Mouse (Mus musculus) left cerebral cortex, adult 8-10 months (tissue): ENCODE data around the gene Arhgap24. TPM values are rescaled to one million over a fixed set of nuclear protein-coding genes. Genes with fewer than 3 reads are reported as not detected.

ENCODE experiments used
- DNase-seq, 2 experiments: peaks; one replicate each; pipeline ENCODE4 v3.0.0; 2022; ENCODE audit warnings: low spot score in 2 of 2
- total RNA-seq, 4 experiments: library from RNA; stranded (reverse); gene quantifications; 2 replicates each; pipeline ENCODE4 v1.2.4; 2022

Gene Arhgap24
- total RNA-seq, 4 experiments from 2014 or later: 5.4 to 7.9 (median 6.5) TPM

DNA sequence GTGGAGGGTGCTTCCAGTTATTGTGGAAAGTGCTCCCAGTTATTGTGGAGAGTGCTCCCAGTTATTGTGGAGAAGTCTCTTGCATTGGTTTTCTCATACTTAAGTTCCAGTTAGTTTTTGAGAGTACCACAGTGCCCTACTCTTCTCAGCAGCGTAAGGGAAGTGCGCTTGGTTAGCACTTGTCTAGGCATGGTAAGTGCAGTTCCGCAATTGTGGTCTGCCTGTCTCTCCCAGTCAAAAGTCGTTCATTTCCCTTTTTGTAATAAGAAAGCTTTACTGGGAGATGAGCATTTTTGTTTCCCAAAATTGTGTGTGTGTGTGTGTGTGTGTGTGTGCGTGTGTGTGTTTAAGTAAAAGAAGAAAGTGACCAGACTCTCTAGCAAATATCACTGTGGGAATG is 17.6 kb downstream of the Arhgap24 start:
- DNase-seq: no peak

DNA sequence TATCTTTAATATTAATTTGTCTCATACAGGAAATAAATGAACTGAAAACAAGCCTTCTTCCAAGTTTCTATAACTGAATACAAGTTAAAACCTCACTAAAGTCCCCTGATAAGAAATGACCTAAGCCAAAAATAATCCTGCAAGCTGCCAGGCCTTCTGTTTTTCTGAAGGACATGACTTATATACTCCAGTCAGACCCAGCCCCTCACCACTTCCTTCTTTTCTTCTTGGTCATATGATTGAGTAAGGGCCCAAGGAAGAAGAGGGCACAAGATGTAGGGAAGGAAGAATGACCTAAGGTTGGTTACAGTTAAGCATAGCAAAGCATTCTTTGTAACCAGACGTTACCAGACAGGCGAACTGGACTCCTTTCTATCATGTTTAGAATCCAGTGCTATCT is 21.1 kb downstream of the Arhgap24 start:
- DNase-seq: no peak

DNA sequence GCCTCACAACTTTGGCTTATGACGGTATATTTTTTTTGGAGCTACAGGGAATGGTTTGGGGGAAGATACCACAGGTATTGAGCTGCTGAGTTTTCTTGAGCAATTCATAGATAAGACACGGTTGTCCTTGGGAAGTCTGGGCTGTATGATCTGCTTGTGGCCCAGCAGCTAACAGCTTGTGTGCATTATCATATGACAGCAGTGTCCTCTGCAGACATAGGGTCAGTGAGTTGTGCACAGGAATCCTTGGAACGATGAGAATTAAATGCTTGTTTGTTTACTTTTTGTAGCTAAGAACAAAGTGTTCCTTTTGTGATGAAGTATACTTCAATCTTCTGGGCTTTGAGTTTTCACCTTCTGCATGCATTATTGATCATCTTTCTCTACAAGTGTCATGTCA is 21.9 kb downstream of the Arhgap24 start:
- no peak for DNase-seq

DNA sequence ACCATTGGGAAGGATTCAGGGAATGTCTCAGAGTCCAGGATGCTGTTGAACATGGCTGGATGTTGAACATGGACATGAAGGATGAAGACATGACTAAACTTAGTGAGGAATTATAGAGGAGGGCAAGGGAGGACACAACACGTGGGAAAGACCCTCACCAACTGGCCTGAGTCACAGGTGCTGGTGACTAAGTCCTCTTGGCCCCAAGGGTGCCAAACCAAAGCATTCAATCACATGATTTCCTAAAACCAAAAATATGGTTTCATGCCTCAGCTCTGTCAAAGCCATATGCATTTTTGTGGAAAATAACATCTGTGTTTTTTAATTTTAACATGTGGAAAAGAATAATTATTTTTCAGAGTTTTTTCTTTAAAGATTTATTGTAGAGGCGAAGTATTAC is 22.7 kb downstream of the Arhgap24 start:
- DNase-seq: no peak

DNA sequence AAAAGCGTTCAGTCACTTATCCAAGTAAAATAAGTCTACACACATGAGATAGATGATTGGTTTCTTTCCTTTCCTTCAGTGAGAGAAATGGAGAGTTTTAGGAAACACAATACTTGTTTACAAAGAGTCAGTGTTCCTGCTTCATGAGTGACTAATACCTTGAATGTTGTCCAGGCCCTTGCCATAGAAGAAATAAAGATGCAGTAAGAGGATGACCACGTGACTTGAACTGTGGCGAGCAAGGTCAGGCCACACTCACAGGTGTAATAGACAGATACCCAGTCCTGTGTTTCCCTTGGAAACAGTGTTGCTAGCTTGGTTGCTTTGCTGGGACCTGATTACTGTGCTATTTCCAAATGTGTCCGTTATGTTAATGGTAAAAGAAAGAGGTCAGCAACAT is 23.4 kb downstream of the Arhgap24 start:
- DNase-seq: no peak

DNA sequence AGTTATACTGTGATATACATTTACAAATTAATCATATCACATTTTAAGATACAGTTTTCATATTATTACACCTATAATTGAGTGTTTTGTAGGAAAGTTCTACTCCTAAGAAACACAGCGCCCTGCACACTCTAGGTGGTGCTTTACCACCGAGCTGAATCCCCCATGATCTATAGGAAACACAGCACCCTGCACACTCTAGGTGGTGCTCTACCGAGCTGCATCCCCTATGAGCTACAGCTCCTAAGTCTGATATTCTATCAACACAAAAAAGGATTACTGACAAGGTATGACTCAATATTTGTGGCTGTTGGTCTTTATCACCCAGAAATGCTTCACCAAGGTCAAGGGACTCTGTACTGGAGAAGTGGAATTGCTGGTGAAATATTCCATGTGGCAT is 27.0 kb downstream of the Arhgap24 start:
- DNase-seq: no peak

DNA sequence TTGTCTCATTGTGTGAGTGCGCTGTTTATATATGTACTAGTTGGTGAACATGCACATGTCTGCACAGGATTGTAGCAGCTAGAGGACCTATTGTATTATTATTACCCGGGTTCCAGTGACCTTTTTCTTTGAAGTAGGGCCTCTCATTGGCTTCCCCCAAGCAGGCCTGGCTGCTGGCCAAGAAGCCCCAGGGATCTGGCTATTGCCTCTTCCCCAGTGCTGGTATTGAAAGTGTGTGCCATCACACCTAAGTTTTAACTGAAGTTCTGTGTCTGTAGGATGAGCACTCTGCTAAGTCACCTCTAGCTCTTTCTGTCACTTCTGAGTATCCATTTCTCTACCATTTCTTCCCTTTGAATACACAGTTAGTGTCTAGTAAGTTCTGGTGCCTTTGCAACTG is 28.2 kb downstream of the Arhgap24 start:
- DNase-seq: no peak

DNA sequence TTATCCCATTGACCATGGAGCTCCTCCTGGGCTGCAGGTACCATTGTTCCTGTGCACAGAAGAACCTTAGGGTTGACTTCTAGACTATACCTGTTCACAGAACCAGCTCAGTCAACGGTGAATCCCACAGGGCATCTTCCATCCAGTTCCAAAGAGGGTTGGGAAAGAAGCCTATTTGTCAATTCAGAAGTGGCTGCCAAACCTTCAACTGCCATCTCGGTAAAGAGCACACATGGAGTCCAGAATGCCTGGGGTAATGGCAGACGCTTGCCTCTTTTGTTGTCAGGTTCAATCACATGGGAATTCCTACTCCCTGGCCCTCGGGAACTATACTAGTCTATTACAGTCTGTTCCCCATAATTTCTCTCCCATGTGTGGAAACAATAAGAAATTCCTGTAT is 30.5 kb downstream of the Arhgap24 start:
- no peak for DNase-seq

DNA sequence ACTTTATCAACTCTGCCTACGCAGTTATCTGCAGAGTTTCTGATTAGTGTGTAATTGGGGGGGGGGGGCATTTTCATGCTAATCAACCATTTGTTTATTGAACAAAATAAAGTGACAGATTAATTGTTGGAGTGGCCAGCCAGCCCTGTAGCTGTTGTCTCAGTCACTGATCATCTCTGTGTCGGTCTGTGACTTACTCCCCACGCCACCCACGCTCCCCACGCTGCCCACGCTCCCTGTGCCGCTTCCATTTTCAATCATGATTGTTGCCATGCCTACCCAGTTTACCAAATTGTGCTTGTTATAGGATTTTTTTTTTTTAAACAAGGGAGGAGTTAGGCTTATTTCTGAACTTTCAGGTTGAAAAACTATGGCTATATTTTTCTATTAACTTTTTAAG is 34.3 kb downstream of the Arhgap24 start:
- DNase-seq: no peak

DNA sequence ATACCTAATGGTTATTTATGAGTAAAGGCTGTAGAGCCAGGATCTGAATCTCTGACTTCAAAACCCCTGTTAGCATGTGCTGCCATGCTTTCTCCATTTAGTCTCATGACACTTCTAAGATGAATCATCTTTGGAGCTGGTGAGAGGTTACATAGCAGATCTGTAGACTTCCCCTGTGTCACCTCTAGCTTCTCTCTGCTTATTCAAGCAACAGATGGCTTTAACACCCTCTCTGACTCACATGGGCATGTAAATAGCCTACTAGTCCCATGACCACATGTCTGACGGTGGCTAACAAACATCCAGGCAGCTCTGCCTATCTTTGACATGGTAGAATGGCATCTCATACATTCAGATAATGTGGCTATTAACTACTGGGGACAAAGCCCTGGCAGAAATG is 39.3 kb downstream of the Arhgap24 start:
- DNase-seq: no peak

DNA sequence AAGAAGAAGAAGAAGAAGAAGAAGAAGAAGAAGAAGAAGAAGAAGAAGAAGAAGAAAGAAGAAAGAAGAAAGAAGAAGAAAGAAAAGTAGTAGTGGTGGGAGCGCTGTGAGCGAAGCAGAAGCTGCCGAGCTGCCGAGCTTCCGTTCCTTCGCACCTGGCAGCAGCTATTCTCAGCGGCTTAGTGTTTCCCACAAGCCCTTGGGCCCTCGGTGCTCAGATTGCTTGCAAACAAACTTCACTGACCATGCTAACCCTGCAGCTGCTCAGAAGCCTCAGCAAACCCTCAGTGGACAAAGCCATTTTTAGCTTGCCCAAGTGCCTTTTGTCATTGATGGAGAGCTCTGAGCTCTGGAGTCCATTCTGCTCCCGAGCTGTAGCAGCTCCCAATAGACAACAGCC is 54.1 kb downstream of the Arhgap24 start:
- DNase-seq: no peak

DNA sequence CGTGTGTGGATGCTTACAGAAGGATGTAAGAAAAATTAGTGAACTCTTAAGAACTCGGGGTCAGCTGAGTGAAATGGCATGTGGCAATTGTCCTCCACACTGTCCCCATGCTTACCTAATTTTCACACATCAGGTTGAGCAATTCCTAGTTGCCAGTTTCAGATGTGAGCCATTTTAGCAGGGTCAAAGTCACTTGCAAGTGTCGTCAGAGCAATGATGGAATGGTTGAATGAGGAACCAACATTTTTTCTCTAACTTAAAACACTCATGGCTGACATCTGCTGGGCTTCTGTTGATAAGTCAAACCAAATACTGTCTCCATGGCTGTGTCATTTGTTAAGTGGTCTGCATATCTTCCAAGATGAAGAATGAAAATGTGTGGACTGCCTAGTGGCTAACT is 56.6 kb downstream of the Arhgap24 start:
- no peak for DNase-seq

DNA sequence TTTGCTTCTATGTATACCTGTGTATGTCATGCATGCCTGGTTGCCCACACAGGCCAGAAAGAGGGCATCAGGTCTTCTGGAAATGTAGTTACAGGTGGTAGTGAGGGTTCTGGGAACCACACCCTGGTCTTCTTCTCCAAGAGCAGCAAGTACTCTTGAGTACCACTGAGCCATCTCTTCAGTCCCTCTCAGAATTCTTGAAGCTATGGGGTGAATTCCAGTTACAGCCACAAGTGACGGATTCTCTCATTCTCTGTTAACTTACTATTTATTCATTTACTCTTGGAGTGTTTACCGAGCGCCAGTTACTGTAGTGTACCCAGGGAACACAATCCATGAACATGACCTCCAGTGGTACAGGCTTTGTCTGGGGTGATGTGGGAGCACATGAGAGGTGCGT is 65.1 kb downstream of the Arhgap24 start:
- DNase-seq: no peak

DNA sequence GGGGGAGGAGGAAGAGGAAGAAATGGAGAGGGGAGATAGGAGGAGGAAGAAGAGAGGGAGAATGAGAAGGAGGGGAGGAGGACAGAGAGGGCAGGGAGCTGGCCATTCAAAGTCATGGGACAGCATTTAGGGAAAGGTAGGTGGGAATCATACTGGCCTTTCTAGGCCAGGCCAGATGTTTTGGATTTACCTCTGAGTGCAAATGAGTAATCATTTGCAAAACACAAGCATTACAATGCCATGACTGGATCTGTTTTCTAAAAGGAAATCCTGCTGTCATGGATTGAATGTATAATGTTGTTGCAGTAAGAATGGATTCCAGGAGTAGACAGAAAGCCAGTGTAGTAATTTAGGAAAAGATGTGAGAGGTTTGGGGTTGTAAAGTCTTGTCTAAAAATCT is 66.6 kb downstream of the Arhgap24 start:
- no peak for DNase-seq

DNA sequence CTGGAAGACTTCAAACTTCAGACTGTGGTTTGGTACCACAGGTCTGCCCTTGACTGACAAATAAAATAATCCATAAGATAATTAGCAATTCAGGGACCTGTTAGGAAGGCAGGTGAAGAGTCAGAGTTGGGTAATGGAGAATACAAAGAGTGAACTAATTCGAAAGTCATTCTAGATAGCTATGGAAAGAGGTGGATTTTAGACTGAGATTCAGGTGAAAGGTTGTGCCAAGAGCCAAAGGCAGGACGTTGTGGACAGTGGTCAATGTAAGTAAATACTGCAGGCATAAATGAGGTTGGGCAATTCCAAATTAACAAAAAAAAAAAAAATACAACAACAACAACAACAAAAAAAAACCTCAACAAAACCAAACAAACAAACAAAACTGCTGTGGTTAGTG is 67.2 kb downstream of the Arhgap24 start:
- DNase-seq: no peak

DNA sequence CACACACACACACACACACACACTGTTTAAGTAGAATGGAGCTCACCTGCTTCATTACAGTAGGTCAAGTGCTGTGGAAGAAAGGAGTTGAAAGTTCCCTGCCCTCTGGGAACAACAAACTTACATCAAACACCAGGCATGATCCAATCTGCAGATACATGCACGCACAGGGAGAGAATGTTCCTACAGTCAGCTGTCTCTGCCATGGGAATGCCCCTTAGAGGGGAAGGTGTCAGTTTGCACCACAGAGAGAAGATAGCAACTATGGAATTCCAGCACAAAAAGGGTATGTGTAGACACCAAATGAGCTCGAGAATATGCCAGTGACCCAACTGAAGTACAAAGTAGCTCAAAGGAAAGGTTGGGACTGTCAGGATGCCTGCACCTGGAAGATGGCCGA is 69.0 kb downstream of the Arhgap24 start:
- no peak for DNase-seq

DNA sequence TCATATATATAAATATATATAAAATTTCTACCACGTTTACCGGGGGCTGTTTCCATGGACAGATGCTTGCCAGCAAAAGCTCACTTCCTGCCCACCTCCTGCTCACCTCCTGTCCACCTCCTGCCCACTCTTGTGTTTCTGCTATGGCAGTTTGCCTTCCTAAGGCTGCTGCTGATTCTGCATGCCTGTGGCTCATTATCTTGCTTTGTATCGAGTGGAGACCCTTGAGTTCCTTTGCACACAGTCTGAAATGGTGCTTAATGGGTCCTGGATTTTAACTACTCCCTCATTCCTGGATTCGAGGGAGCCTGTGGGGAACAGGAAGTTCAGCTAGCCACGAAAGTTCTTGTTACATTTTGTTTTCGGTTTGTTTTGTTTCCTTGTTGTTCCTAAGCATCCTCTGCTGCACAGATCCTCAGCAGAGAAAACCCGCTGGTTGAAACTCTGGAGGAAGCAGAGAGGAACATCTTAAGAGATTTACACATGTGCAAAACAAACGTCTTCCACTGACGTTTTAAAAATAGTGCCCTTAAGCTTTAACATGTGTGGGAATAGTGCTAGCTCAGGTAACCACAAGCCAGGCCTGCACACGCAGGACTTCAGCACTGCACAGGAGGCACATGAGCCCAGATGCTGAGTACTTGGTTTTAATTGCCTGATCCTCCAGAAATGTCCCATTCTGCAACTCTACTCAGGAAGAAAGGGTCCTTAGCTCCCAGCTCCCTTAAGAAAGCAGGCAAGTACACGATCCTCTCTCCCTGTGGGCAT is 69.9 kb downstream of the Arhgap24 start:
- no peak for DNase-seq

DNA sequence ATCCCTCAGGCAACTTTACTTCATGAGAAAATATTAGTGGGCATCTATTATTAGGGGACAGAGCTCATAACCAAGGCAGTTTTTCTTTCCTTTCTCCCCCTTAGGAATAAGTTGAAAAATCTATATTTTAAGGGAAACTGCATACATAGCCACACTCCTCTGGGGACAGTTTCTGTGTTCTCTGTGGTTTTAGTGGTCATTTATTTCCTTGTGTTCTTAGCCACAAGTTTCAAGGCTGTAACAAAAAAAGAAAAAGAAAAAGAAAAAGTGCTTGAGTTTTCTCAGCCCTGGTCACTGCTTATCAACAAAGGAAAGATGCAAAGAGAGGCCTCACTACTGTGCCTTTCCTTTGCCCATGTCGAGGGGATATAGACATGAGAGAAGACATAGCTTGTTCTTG is 71.3 kb downstream of the Arhgap24 start:
- DNase-seq: no peak

DNA sequence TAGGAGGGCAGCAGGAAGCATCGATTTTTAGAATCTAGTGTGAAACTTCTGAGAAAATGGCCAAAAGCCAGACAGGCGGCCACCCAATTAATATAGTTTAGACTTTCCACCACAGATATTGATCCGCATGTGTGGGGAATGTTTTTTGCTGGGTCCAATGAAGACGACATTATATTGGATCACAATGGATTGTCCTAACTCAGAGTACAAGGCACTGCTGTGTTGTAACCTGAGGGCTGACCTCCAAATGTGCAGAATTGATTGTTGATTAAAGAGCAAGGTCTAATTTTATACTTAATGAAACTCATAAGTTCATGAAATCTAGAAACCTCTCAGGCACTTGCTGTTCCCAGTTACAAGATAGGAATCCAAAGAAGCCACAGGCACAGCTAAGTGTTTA is 74.8 kb downstream of the Arhgap24 start:
- no peak for DNase-seq

DNA sequence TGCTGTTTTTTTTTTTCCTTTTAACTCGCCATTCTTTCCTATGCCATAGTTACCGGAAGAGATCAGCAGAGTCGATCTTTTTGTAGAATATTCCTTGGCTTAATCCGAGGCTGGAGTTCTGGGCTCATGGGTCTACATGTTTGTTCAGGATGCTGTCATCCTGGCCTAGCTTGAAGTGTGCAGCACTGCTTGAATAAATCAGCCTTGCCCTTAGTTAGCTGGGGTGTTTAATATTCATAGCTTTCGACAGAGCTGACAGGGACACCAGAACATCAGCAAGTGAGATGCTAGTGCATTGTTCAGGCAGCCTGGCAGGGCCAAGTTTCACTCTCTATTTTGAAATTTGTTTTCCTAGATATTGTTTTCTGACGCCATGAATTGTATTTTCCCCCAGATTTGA is 79.1 kb downstream of the Arhgap24 start:
- no peak for DNase-seq

DNA sequence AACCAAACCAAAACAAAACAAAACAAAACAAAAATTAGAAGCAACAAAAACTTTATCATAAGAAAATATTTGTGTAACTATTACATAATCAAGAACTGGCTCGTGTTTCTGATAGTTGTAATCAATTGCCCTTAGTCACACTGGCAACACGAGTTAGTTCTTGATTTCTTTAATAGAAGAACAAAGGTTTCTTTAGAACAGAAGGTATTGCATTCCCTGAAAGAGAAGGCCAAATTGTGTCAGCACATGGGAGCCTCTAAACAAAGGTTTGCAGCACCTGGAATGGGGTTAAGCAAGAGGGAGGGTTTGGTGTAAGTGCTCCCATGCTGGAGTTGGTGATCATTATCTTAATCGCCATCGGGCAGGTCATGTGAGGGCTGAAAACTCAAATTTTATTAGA is 82.8 kb downstream of the Arhgap24 start:
- no peak for DNase-seq

DNA sequence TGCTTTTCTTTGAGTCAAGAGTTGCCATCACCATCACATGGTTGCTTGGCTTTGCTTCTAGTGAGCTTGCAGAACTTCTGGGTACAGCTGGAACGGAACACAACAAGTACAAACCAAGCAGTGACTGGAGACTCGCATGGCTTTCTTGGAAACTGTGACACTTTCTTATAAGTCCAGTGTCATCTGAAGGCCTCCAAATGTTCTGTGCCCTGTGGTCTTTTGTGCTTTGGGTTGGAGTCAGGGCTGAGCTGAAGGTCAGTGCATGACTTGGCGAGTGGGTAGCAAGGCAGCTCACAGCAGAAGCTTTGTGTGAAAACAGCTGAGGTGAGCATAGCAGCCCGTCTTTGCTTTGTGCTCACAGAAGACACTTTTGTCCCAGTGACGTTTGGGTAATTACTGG is 87.6 kb downstream of the Arhgap24 start:
- DNase-seq: no peak

DNA sequence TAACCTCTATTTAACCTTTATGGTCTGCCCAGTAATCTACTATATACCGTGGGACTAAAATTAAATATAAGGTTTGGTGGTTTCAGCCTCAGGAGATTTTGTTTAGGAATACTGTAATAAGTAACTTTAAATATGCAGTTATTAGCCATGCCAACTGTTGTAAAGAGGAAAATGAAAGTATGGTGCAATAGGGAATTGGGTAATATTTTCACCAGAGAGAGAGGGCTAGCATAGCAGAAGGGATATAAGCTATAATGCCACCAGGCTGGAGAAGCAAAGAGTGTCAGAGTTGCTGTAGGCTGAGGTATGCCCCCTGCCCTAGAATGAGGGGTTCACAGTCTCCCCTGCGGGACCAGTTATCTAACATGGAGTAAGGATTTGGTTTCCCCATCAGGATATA is 90.3 kb downstream of the Arhgap24 start:
- no peak for DNase-seq

DNA sequence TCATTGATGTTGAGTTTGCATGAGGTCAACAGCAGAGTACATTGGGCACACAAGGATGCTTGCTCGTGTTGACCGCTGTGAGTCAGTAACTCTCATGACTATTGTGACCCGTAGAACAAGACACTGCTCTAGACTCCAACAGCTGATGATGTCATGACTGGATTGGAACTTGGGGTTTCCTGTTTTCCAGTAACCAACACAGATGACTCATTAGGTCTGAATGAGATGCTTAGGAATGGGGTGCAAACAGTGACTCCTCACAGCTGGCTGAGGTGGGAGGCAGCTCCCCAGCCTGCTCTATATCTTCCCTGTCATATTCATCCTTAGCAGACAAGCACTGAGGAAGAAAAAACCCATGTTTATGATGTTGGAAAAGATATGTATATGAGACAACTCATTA is 95.6 kb downstream of the Arhgap24 start:
- DNase-seq: peak in 1 of 2 experiments; percentile 11
